Mouse (Mus musculus) heart, adult 11 months (tissue): ENCODE measurements around the gene 4922502D21Rik.

ENCODE experiments used
- DNase-seq: peaks from one replicate; pipeline ENCODE4 v3.0.0; 2022

4922502D21Rik gene

DNA sequence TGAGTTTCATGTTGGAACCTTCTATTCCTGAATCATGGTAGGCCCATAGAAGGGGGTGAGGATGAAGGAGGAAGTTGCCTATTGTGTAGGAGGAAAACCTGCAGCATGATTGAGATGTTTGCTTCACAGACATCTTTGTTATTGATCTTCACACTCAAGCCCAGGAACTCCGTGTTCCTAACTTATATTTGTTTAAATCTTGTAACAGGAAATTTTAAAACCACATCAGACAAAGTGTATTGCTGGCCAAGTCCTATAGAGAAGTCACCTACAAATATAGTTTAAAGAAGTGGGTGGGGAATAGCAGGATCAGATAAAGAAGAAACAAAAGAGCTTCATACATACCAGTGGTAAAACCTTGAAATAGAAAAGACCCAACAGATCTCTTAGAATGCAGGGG, 27.4 kb downstream of the 4922502D21Rik start:
- DNase-seq, result no peak

DNA sequence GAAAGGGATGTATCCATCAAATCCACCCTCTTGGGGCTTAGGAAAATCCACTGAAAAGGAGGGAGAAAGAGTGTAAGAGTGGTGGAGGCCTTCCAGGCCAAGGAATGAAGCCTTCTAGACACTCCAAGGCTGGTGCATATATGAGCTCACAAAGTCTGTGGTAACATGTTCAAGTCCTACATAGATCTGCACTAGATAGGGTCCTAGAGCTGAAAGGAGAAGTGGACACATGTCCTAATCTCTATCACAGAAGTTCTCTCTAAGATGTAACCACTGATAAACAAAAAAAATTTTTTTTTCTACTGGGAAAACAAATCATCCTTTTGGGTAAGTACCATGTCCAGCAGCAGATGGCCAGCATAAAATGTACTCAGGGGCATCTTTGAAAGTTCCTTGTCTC, 42.9 kb downstream of the 4922502D21Rik start:
- DNase-seq, result no peak

DNA sequence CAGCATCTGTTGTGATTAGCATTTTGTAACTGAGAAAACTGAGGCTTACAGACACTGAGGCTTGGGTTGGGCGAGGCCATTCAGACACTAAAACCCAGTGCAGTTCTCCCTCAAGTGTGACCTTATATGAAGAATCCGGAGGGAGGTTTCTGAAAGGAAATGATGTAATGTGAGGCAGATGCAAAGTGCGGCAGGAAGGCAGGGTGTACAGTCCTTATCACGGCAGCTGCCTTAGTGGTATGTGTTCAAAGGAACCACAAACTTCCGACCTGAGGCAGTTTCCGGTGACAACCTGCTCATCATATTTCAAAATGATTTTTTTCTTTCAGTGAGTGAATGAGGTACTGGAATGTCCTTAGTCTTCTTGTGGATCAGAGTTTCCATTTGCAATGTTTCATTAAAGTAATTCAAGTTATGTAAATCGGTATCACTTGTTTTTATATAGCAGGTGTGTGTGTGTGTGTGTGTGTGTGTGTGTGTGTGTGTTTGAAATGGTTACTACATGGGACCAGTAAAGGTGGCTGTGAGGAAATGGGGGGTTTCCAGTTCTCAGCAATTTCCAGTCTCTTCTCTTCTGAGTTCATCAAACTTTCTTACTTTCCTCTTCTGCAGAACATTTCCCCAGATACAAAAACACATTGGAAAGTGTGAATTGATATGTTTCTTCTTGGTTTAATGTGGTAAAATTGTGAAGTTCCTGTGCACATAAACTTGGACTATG, 47.1 kb downstream of the 4922502D21Rik start:
- DNase-seq, result no peak

DNA sequence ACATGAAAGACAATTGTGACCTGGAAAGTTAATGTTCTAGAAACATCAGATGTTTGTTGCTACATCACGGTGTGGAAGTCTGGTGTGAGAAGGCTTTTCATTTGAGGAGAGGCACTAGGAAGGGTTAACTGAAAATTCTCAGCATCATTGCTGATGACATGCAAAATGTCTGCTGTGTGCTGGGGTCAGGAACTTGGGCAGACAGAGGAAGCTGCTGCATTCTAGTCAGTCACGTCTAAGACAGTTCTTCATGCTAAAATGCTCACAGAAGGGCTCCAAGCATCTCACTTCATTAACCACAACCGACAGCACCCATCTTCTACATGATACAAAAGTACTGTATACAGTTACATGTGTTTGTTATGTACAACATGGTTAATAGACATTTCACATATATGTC, 48.3 kb downstream of the 4922502D21Rik start:
- no peak for DNase-seq

DNA sequence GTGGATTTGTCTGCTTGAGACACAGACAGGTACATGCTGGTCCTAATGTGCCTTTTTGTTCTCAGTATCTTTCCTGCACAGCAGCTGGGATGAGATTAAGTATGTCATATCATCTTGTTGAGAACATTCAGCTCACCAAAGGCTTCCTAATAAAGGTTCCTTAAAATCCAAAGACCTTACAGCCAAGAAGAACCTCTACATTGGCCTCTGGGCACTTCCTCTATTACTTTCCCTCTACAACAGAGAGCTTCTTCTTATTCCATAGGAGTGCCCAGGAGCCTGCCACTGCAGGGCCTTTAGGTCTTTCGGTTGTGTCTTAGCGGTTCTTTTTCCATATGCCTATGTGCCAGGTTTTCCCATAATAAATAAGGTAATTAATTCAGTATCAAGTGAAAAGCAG, 55.1 kb downstream of the 4922502D21Rik start:
- DNase-seq, result no peak

DNA sequence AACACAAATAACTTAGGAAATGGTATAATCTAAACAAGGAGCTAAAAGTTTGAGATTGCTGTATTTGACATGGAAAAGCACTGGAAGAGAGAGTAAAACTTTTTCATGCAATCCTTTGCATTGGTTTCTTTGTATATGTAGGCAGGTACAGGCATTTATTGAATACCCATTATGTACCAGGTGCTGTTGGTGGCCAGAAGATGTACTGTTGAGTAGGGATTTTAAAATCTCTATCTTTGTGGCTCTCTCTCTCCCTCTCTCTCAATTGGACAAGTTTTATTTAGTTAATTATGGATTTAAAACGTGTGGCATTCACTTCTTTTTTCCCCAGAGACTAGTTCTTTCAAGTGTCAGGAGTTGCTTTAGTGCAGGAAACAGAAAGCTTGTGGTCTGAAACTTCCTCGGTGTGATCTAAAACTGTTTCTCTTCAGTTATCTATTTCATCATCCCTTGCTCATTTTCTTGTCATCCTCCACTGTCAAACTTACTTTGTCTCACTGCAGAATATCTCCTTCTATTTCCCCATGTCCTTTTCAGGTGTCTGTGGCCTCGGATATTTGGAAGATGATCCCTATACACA, 55.9 kb downstream of the 4922502D21Rik start:
- DNase-seq, result no peak

DNA sequence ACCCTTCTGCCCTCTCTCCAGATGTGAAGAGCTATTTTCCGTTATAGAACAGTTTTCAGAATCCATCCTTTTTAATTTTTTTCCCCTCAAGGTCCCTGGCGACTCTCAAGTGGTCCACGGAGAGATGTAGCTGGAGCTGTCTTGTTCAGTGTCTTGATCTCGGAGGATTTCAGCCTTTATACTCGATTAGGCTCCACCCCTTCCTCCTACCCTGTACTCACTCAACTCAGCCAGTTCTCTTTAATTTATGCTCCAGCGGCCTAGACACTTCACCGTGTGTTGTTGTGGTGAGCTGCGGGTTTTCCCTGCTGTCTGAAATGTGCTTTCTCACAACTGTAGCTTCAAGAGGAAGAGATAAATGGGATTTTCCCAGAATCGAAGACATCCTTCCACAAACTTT, 56.4 kb downstream of the 4922502D21Rik start, which contains the start of gene Cd69:
TSS of gene Cd69 (minus strand) at position 217 of the 400 bp plus-strand sequence.
- no peak for DNase-seq

DNA sequence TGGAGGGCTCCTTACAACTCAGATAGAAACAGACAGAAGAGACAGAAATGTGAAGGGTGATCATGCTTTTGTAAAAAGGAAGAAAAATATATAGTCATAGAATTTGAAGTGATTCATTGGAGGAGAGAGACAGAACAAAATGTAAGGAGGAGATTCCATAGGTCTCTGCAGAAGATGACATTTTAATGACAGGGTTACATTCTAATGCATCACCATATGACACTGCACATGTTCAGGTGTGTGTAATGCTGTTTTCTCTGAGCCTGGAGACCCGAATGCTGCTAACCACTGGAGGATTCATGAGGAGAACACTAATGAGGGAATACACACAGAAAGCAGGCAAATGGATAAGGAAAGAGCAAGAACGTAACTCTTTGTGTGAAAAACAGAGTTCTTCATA, 57.1 kb downstream of the 4922502D21Rik start:
- DNase-seq, result no peak

DNA sequence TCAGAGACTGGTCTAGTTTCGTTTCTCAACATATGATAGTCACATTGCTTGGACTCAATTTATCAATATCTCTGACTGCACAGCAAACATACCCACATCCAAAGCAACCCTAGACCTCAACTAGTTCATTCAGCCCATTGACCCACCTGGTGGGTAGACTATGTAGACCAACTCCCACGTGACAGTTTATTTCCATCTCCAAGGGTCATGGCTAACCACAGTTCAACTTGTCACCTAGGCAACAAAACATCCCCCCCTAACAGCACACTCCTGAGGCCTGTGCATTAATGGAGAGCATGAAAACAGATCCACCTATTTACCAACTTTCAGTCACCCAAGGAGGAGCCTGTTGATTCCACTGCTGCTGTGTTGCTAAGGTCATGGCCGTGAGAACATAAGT, 57.9 kb downstream of the 4922502D21Rik start:
- peak; percentile 88 for DNase-seq
